Mouse (Mus musculus) brain, embryonic 14.5 days (tissue): ENCODE measurements around the gene Gatd1.

Source experiments
- CTCF ChIP-seq: fragments of 200-500 bp; IDR thresholded peaks from 2 replicates; pipeline ENCODE4 v1.5.1; 2012; ENCODE audit warnings: inconsistent platforms, mild to moderate bottlenecking, moderate library complexity, borderline replicate concordance; ENCODE audit not compliant: insufficient read depth, insufficient read length; ENCODE audit errors: extremely low read depth
- POLR2A ChIP-seq: fragments of 200-500 bp; IDR thresholded peaks from 2 replicates; pipeline ENCODE4 v1.6.1; 2012; ENCODE audit warnings: mild to moderate bottlenecking, inconsistent platforms, borderline replicate concordance; ENCODE audit not compliant: poor library complexity, insufficient read depth, insufficient read length, severe bottlenecking; ENCODE audit errors: extremely low read depth

GRCm38 (mm10) chr7:141388487-141389109 lies 25.3 kb downstream of the Gatd1 start:
- TF ChIP-seq CTCF (no peak), POLR2A (no peak)
